Mouse (Mus musculus) kidney, adult 11 months (tissue): ENCODE measurements around the gene Cfap54.
A peak's percentile ranks its signal among the peaks of the same experiment; 100 is the strongest.

ENCODE experiments used
- DNase-seq: peaks from one replicate; pipeline ENCODE4 v3.0.0; 2022

The Cfap54 gene

GRCm38 (mm10) chr10:93051016-93051726 lies 30.2 kb downstream of the Cfap54 start:
- DNase-seq = peak; percentile 66

GRCm38 (mm10) chr10:93050571-93050970 lies 30.8 kb downstream of the Cfap54 start:
- no peak for DNase-seq

GRCm38 (mm10) chr10:93043195-93043594 lies 38.2 kb downstream of the Cfap54 start:
- DNase-seq = no peak

- no peak for DNase-seq
These were observed 39.6 kb downstream of the Cfap54 start for GRCm38 (mm10) chr10:93041850-93042249.

GRCm38 (mm10) chr10:93041392-93041791 lies 40.0 kb downstream of the Cfap54 start:
- DNase-seq = no peak

- DNase-seq = no peak
These were observed 44.9 kb downstream of the Cfap54 start for GRCm38 (mm10) chr10:93036532-93036931.

DNA sequence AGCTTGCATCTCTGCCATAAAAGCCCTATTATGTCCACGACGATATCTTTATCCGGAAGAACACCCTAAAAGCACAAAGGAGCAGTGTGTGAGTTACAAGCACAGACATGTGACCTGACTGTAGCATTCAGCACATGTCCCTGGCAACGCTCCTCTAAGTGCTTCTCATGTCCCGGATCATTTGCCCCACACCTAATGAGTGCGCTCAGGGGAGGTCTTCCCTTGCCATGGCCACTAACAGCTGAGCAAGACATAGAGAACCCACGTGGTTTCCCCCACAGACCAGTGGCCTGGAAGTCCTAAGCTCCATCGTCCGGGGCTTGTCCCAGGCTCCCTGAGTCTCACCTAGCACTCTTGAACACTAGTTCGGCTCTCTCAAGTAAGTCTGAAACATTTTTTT lies 45.9 kb downstream of the Cfap54 start:
- no peak for DNase-seq

- DNase-seq = no peak
These were observed 58.1 kb downstream of the Cfap54 start for GRCm38 (mm10) chr10:93023295-93023694.

DNA sequence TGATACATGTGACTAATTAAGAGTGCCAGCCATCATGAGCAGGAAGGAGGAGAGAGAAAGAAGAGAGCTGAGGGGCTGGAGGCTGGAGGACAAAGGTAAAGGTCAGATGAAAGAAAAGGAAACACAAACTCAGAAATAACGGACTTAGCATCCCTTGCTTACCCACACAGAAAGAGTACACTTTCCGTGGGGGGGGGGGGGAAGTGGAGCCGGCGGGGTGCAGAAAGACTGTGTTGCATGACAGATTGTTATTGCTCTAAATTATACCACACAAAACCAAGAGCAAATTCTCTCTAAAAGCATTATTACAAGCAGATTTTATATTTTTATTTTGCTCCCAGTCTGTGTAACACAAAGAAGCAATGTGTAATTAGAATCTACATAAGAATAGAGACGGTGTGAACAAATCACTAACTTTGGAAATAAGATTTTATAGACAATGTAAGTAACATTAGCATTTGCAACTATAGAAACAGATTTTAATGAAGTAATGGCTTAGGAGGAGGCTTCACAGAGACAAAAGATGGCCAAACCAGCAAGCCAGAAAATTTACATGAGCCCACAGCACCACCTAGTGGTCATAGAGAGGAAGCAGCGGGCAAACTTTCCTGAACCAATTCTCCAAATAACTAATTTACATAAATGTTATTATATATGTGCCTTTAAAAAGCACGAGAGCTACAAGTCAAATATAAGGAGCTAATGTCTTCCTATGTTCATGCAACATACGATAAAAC lies 67.2 kb downstream of the Cfap54 start:
- no peak for DNase-seq

DNA sequence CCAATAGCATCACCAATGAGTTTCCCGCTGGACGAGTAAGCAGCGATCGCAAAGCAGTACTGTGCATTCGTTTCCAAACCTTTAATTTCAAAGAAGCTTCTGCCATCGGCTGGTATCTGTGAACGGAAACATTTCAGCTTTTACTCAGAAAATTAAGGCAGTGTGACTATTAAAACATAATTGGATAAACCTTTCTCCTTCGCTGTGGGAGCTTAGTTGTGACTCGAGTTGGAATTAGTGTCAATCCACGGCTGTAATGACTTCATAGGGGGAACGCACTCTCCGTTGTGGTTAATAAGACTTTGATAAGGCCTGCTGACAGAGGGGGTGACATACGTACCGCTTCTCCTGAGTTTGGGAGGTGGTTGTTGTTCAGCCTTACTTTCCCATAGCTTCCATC lies 70.3 kb downstream of the Cfap54 start:
- DNase-seq = no peak

- DNase-seq = no peak
These were observed 74.4 kb downstream of the Cfap54 start for GRCm38 (mm10) chr10:93006970-93007369.

GRCm38 (mm10) chr10:93006405-93006804 lies 75.0 kb downstream of the Cfap54 start:
- no peak for DNase-seq

GRCm38 (mm10) chr10:92998536-92998935 lies 82.9 kb downstream of the Cfap54 start:
- DNase-seq = no peak

- no peak for DNase-seq
These were observed 86.2 kb downstream of the Cfap54 start for GRCm38 (mm10) chr10:92995186-92995585.

DNA sequence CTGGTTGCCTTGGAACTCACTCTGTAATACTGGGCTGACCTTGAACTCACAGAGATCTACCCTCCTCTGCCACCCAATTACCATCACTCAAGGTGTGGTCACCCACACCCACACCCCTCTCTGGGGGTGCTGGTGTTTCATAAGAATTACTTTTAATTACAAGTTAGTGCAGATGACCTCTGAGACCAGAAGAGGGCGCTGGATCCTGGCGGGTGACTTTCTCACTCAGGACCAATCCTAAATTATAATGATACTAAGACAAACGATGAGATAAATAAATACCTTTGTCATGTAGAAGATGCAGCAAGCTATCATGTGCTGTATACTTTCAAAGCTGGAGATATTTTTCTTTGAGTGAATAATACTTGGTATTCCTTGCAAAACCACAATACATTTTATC lies 87.1 kb downstream of the Cfap54 start:
- DNase-seq = no peak

DNA sequence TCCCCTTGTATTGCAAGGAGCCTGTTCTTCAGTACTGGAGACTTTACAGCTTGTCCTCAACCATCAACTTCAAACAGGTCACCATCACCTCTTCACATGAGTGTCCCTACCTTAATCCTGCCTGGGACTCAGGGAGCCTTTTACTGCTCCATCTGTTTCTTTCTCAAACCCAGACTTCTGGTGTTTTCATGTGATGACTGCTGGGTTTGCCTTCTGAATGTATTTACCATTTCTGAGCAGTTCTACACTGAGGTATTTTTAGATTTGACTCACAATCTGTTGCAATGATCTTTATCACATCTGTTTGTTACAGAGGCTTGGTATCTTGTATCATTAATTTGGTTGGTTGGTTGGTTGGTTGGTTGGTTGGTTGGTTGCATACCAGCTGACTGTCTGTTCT lies 88.9 kb downstream of the Cfap54 start:
- no peak for DNase-seq

DNA sequence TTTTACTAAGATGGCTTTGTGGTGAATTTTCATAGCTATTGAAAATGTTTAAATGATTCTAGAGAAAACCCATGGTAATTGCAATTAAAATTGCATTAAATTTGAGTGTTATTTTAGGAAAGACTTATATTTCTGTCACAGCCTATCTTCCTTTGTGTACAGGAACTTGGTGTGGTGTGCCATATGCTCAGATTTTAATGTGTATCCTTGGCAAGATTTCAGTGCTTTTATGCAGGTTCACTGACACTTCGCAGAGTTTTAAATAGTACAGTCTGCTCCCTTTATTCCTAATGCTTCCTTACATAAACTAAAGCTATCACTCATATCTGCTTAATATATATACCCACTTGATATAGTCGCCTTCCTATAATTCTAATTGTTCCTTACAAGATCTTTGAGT lies 90.8 kb downstream of the Cfap54 start:
- no peak for DNase-seq

GRCm38 (mm10) chr10:92965134-92965533 lies 116.3 kb downstream of the Cfap54 start:
- DNase-seq = no peak

DNA sequence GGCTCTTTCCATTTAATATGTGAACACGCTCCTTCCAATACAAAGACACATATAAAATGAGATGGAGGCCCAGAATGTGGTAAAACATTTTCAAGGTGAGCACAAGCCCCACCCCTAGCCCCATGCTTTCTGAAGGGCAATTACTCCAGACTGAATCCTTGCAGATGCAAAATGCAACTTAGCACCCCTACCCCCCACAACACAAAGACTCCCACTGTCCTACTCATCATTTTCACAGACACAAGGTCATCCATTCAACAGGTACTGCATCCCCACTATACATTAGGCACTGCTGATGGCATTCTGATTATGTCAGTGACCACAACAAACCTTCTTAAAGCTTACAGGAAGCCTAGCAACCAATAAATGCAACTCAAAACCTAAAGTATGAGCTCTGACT lies 131.4 kb downstream of the Cfap54 start:
- DNase-seq = no peak

DNA sequence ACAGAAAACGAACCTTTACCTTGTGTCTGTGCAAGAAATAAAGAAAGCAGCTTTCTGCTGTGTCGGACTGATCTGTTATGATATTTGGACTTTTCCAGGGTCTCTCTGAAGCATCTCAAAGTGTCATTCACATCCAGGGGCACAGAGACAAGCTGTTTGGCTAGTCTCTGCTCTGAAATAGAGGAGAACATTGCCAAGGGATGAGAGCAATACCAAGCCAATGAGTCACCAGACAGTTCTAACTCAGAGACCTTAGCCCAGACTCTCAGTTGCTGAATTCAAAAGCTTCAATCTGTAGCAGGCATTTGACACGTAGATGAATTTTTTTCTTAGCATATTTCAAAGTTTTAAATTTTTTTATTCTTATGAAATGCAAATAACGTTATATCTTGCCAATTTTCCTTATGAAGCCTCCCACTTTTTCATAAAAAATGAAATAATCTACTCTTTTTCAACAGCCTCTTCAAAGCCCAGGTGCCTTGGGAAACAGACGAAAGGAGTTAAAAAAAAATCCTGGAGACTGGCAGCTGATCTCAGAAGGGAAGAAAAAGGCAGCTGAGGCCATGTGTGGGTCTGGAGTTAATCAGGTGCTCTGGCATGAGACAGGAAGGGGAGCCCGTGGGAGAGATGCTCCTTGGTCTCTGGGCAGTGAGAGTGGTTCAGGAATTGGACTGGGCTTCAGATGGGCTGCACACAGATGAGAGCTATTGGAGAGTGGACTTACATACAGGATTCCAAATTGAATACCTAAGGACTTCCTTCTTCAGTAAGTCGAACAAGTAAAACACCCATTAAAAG lies 138.4 kb downstream of the Cfap54 start:
- DNase-seq = no peak

GRCm38 (mm10) chr10:92941616-92942015 lies 139.8 kb downstream of the Cfap54 start:
- DNase-seq = no peak

GRCm38 (mm10) chr10:92937741-92938285 lies 143.6 kb downstream of the Cfap54 start:
- no peak for DNase-seq

- no peak for DNase-seq
These were observed 144.3 kb downstream of the Cfap54 start for GRCm38 (mm10) chr10:92937091-92937490.
